14 mouse cellular contexts compared by ENCODE assay signal in the genomic region with DNA sequence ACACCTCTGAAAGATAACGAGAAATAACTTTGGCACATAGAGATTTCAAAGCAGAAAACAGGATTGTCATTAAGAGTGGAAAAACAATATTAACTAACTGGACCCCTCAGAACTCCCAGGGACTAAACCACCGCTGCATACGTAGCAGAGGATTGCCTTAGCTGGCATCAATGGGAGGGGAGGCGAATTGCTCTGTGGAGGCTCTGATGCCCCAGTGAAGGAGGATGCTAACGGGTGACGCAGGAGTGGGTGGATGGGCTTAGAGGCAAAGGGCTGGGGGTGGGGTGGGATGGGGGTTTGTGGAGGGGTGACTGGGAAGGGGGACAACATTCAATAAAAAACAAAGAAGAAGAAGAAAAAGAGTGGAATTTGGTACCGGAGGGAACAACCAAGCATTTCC. TPM values are rescaled to one million over a fixed set of nuclear protein-coding genes. Genes with fewer than 3 reads are reported as not detected.
"Had no signal": no experiment of that assay in that cellular context is flagged by ENCODE, and none has a peak within 500 bp of the region (broad histone marks: within the 10 kb centered on the region; RNA-seq: fewer than 3 reads in every experiment).

No protein-coding gene starts in this region.

- H3K4me2 ChIP-seq: limb, embryonic 13.5 days; midbrain, embryonic 12.5 days had no signal

- H3K9me3 ChIP-seq: limb, embryonic 13.5 days; midbrain, embryonic 12.5 days had no signal

- H3K36me3 ChIP-seq: limb, embryonic 13.5 days; midbrain, embryonic 12.5 days had no signal

- H3K4me3 ChIP-seq: layer of hippocampus, adult 2 months; limb, embryonic 13.5 days; midbrain, embryonic 12.5 days had no signal

- H3K9ac ChIP-seq: limb, embryonic 13.5 days; liver, embryonic 14.5 days; midbrain, embryonic 12.5 days had no signal

- ATAC-seq: midbrain, embryonic 16.5 days had no signal

- H3K27ac ChIP-seq: layer of hippocampus, adult 2 months; limb, embryonic 13.5 days; liver, embryonic 14.5 days; midbrain, embryonic 12.5 days; stomach, postnatal 0 days had no signal

- H3K4me1 ChIP-seq: limb, embryonic 13.5 days; midbrain, embryonic 12.5 days had no signal

- H3K27me3 ChIP-seq: limb, embryonic 13.5 days; midbrain, embryonic 12.5 days had no signal

- DNase-seq: kidney, postnatal 10 days; kidney, postnatal 4 days; left cerebral cortex, postnatal 4 days; right cerebral cortex, adult 18-20 months; right cerebral cortex, postnatal 25 days; thymus, adult 2 months; thymus, postnatal 25 days had no signal

RNA-seq across cellular contexts. Expression of gene Cd200, which starts 42.7 kb away (rescaled TPM):
- total RNA-seq: megakaryocyte-erythroid progenitor cell, adult 5-6 weeks had no signal
